Mouse (Mus musculus) stomach, embryonic 15.5 days (tissue): Measurements from ENCODE around the gene Macrod1. TPM values are rescaled to one million over a fixed set of nuclear protein-coding genes. Genes with fewer than 3 reads are reported as not detected.

Source experiments
- ATAC-seq: fragments of 200-750 bp; cut with Nextera tagmentation; 2 replicates; pipeline ENCODE4 v1.8.0; 2017; ENCODE audit warnings: low read depth, moderate number of reproducible peaks, moderate TSS enrichment; ENCODE audit not compliant: insufficient read depth, low FRiP score
- H3K27ac ChIP-seq: fragments of 300-500 bp; sonication (generic); 2 replicates; pipeline ENCODE4 v1.5.1; 2015; ENCODE audit warnings: mild to moderate bottlenecking, inconsistent platforms
- H3K27me3 ChIP-seq: fragments of 300-500 bp; sonication (generic); replicated peaks from 2 replicates; pipeline ENCODE4 v1.6.1; 2015; ENCODE audit warnings: inconsistent platforms
- H3K36me3 ChIP-seq: fragments of 300-500 bp; sonication (generic); 2 replicates; pipeline ENCODE4 v1.6.1; 2015; ENCODE audit warnings: inconsistent platforms
- H3K4me1 ChIP-seq: fragments of 300-500 bp; sonication (generic); 2 replicates; pipeline ENCODE4 v1.6.1; 2015; ENCODE audit warnings: inconsistent platforms
- H3K4me2 ChIP-seq: fragments of 300-500 bp; sonication (generic); 2 replicates; pipeline ENCODE4 v1.6.1; 2015; ENCODE audit warnings: mild to moderate bottlenecking, inconsistent platforms
- H3K4me3 ChIP-seq: fragments of 300-500 bp; sonication (generic); replicated peaks from 2 replicates; pipeline ENCODE4 v1.5.1; 2015; ENCODE audit warnings: inconsistent platforms
- H3K9ac ChIP-seq: fragments of 300-500 bp; sonication (generic); 2 replicates; pipeline ENCODE4 v1.6.1; 2015; ENCODE audit warnings: inconsistent platforms
- H3K9me3 ChIP-seq: fragments of 300-500 bp; sonication (generic); 2 replicates; pipeline ENCODE4 v1.6.1; 2016; ENCODE audit warnings: inconsistent platforms
- WGBS: fragments of 180-500 bp; shearing (Covaris S2); methylation state at CpG from one replicate; pipeline ENCODE4 v1.1.7; 2015; 5-methylcytosine and 5-hydroxymethylcytosine counted together
- polyA plus RNA-seq: library from polyadenylated mRNA; unstranded; fragments of >200 nt; fragmentation: Nextera tagmentation; extraction: Ambion mirVana; gene quantifications from 2 replicates; pipeline ENCODE4 v1.2.1, GENCODE M21; 2015

Gene Macrod1
- polyA plus RNA-seq, 1 experiment from 2014 or later = 13.3 TPM

- Histone ChIP-seq H3K9me3 (no peaks in the 10 kb centered on the region), H3K27ac (no peak overlapping the region), H3K36me3 (no peaks in the 10 kb centered on the region), H3K9ac (no peak overlapping the region), H3K4me1 (peaks cover 21% of the 10 kb centered on the region), H3K27me3 (no peaks in the 10 kb centered on the region), H3K4me2 (no peak overlapping the region), H3K4me3 (no peak overlapping the region)
- WGBS = 20% methylated on average over 5 of the region's 5 CpGs
- no peak for ATAC-seq
Observed at GRCm38 (mm10) chr19:7110097-7110496, 53.5 kb downstream of the Macrod1 start.

- H3K27ac ChIP-seq = peak overlapping the region; percentile 11; the same call in 1 of the 2 replicates
- WGBS = 47% methylated on average over 6 of the region's 6 CpGs
- H3K4me1 ChIP-seq = peaks cover 20% of the 10 kb centered on the region
- H3K36me3 ChIP-seq = no peaks in the 10 kb centered on the region
- H3K4me3 ChIP-seq = no peak overlapping the region
- H3K9me3 ChIP-seq = no peaks in the 10 kb centered on the region
- H3K4me2 ChIP-seq = no peak overlapping the region
- ATAC-seq = peak; percentile 37; the same call in 1 of the 2 replicates
- no peaks in the 10 kb centered on the region for H3K27me3 ChIP-seq
- H3K9ac ChIP-seq = no peak overlapping the region
Observed at GRCm38 (mm10) chr19:7110875-7111274, 54.3 kb downstream of the Macrod1 start.

- Histone ChIP-seq H3K9me3 (no peaks in the 10 kb centered on the region), H3K27me3 (no peaks in the 10 kb centered on the region), H3K4me1 (peaks cover 20% of the 10 kb centered on the region), H3K27ac (no peak overlapping the region; the same call in 1 of the 2 replicates), H3K4me3 (no peak overlapping the region), H3K9ac (no peak overlapping the region), H3K4me2 (no peak overlapping the region), H3K36me3 (no peaks in the 10 kb centered on the region)
- WGBS = 88% methylated on average over 6 of the region's 6 CpGs
- ATAC-seq = 0 out of 2 replicates have a peak, but pooled peaks have one; percentile 3
Observed at GRCm38 (mm10) chr19:7111309-7111708, 54.7 kb downstream of the Macrod1 start.

DNA sequence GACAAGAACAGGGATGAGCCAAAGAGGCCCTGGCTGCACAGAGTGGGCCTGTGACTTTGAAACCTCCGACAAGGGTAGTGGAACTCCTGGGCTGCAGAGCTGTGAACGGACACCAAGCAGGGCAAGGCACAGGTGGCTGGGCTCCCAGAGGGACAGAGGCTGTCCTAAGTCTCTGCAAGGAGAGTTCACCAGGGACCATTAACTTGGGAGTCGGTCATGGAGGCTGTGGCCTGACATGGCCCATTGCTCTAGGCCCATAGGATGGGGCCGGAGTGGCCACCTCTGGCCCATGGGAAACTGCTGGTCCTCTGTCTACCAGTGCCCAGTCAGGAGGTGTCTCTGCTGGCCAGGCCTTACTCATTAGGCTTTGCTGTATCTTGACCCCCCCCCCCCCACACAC is 55.1 kb downstream of the Macrod1 start:
- no peaks in the 10 kb centered on the region for H3K36me3 ChIP-seq
- ATAC-seq = no peak
- no peak overlapping the region for H3K4me3 ChIP-seq
- H3K27me3 ChIP-seq = no peaks in the 10 kb centered on the region
- H3K4me2 ChIP-seq = no peak overlapping the region
- WGBS = 87% methylated on average over 4 of the region's 4 CpGs
- no peak overlapping the region; the same call in 1 of the 2 replicates for H3K27ac ChIP-seq
- no peaks in the 10 kb centered on the region for H3K9me3 ChIP-seq
- H3K9ac ChIP-seq = no peak overlapping the region
- peaks cover 20% of the 10 kb centered on the region for H3K4me1 ChIP-seq

DNA sequence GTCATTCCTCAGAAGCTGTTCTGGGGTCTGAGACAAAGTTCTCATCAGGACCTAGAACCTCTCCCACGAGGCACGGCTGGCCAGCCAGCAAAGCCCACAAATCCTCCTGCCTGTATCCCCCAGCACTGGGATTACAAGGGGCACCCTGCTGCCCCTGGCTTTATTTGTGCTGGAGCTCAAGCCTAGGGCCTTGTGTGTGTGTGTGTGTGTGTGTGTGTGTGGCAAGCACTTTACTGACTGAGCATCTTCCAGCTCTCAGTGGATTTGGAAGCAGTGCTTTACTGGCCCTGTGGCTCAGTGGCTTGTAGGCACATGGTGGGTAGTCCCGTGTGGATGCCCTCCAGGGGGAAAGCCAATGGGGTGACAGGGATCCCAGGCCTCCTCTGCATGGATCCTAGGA is 56.0 kb downstream of the Macrod1 start:
- Histone ChIP-seq H3K27me3 (no peaks in the 10 kb centered on the region), H3K9me3 (no peaks in the 10 kb centered on the region), H3K4me3 (no peak overlapping the region), H3K4me1 (peaks cover 22% of the 10 kb centered on the region), H3K27ac (no peak overlapping the region), H3K4me2 (no peak overlapping the region), H3K9ac (no peak overlapping the region), H3K36me3 (no peaks in the 10 kb centered on the region)
- WGBS = 58% methylated on average over 3 of the region's 3 CpGs
- ATAC-seq = no peak

DNA sequence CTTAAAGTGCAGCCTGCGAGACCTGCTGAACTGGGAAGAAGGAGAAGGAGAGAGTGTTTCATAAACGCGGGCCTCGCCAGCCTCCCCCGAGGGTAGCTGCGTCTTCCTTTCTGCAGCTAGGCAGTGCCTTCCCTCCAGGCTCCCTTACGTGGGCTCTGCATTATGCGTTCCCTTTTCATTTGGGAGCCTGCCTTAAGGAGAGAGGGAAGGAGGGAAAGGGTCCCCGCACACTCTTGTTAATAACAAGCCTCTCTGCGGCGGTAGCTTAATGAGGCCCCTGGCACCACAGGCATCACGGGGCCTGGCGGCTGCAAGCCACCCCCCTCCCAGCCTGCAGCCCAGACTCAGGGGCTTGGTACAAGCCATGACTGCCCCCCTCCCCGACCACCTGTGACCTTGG is 57.0 kb downstream of the Macrod1 start:
- ATAC-seq = no peak
- Histone ChIP-seq H3K27ac (0 out of 2 replicates have a peak overlapping the region, but pooled peaks have one; percentile 3), H3K4me1 (peaks cover 24% of the 10 kb centered on the region), H3K9ac (no peak overlapping the region), H3K27me3 (no peaks in the 10 kb centered on the region), H3K4me2 (no peak overlapping the region), H3K9me3 (no peaks in the 10 kb centered on the region), H3K36me3 (no peaks in the 10 kb centered on the region), H3K4me3 (no peak overlapping the region)
- 47% methylated on average over 14 of the region's 14 CpGs for WGBS

- H3K4me1 ChIP-seq = peaks cover 8% of the 10 kb centered on the region; the same call in 1 of the 2 replicates
Observed at GRCm38 (mm10) chr19:7116038-7116731, 59.6 kb downstream of the Macrod1 start.

DNA sequence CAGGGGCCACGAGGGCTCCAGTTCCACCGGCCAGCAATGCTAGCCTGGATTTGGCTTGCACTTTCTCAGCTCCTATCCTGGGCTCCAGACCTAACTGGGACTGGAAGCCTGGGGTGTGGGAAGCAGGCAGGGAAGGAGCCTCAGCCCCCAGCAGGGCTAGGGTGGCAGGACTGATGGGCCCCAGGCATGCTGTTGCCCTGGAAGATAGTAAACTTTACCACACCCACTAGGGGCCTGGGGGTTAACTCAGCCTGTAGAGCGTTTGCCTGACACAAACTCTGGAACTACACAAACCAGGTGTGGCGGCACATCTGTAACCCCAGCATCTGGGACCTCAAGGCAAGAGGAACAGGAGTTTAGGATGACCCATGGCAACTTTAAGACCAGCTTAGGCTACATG is 60.5 kb downstream of the Macrod1 start:
- Histone ChIP-seq H3K4me2 (no peak overlapping the region), H3K9me3 (no peaks in the 10 kb centered on the region), H3K4me1 (peaks cover 14% of the 10 kb centered on the region; the same call in 1 of the 2 replicates), H3K27ac (no peak overlapping the region), H3K9ac (no peak overlapping the region), H3K36me3 (no peaks in the 10 kb centered on the region), H3K4me3 (no peak overlapping the region), H3K27me3 (no peaks in the 10 kb centered on the region)
- 0 out of 2 replicates have a peak, but pooled peaks have one; percentile 38 for ATAC-seq
- 46% methylated on average over 4 of the region's 4 CpGs for WGBS

More at GRCm38 (mm10) chr19:7116038-7116731, 59.6 kb downstream of the Macrod1 start:
- no peaks in the 10 kb centered on the region for H3K27me3 ChIP-seq
- H3K27ac ChIP-seq = no peak overlapping the region
- H3K4me3 ChIP-seq = no peak overlapping the region
- no peak overlapping the region for H3K4me2 ChIP-seq
- no peaks in the 10 kb centered on the region for H3K9me3 ChIP-seq
- no peak overlapping the region for H3K9ac ChIP-seq
- ATAC-seq = no peak
- H3K36me3 ChIP-seq = no peaks in the 10 kb centered on the region
- 87% methylated on average over 4 of the region's 4 CpGs for WGBS

- H3K9me3 ChIP-seq = no peaks in the 10 kb centered on the region
- WGBS = 64% methylated on average over 8 of the region's 8 CpGs
- H3K4me1 ChIP-seq = peaks cover 20% of the 10 kb centered on the region
- no peak overlapping the region for H3K9ac ChIP-seq
- H3K4me3 ChIP-seq = no peak overlapping the region
- H3K27me3 ChIP-seq = no peaks in the 10 kb centered on the region
- ATAC-seq = no peak
- H3K4me2 ChIP-seq = no peak overlapping the region
- no peaks in the 10 kb centered on the region for H3K36me3 ChIP-seq
- no peak overlapping the region for H3K27ac ChIP-seq
Observed at GRCm38 (mm10) chr19:7117653-7118307, 61.2 kb downstream of the Macrod1 start.

GRCm38 (mm10) chr19:7121252-7121651 is 64.6 kb downstream of the Macrod1 start:
- H3K4me2 ChIP-seq = no peak overlapping the region
- no peak overlapping the region for H3K4me3 ChIP-seq
- ATAC-seq = 0 out of 2 replicates have a peak, but pooled peaks have one; percentile 12
- H3K27ac ChIP-seq = no peak overlapping the region
- H3K27me3 ChIP-seq = 0 out of 2 replicates have a peak, but pooled peaks cover 2% of the 10 kb centered on the region
- H3K9ac ChIP-seq = no peak overlapping the region
- H3K4me1 ChIP-seq = peaks cover 18% of the 10 kb centered on the region
- WGBS = 53% methylated on average over 11 of the region's 11 CpGs
- H3K36me3 ChIP-seq = no peaks in the 10 kb centered on the region
- H3K9me3 ChIP-seq = no peaks in the 10 kb centered on the region

DNA sequence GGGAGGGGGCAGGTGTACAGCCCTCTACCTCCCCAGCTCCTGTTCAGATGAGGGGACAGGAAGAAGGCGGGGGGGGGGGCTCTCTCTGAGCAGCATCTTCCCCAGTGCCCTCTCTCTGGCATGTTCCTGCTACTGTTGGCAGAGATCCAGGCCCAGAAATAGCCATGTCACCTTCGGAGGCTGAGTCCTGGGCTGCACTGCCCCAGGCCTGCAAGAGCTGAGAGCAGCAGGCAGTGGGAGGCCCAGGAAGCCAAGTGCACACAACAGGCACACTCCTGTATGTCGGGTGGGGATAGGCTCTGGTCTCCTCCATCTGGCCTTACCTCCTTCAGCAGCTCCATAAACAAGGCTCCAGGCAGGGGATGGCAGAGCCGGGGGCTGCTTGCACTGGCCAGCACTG is 65.7 kb downstream of the Macrod1 start:
- ATAC-seq = peak; percentile 25; the same call in 1 of the 2 replicates
- Histone ChIP-seq H3K4me1 (peaks cover 18% of the 10 kb centered on the region), H3K9ac (no peak overlapping the region), H3K27me3 (0 out of 2 replicates have a peak, but pooled peaks cover 2% of the 10 kb centered on the region), H3K4me3 (no peak overlapping the region), H3K9me3 (no peaks in the 10 kb centered on the region), H3K4me2 (0 out of 2 replicates have a peak overlapping the region, but pooled peaks have one; percentile 3), H3K36me3 (no peaks in the 10 kb centered on the region), H3K27ac (peak overlapping the region; percentile 26; the same call in 1 of the 2 replicates)
- WGBS = 46% methylated on average over 4 of the region's 4 CpGs
